Mouse (Mus musculus) mesoderm, embryonic 11.5 days (tissue): Measurements from ENCODE around the gene Atp2a1.
"Not testable (repeated sequence)": the region's sequence is repeated elsewhere in the genome, so short reads cannot be mapped to it uniquely, and the experiment has no call there.

Experiments
- DNase-seq: peaks from one replicate; pipeline ENCODE4 v3.0.0-alpha.2; 2012; ENCODE audit warnings: low read depth, low spot score

The Atp2a1 gene

GRCm38 (mm10) chr7:126411061-126411460 is 51.8 kb downstream of the Atp2a1 start:
- DNase-seq, result no peak

DNA sequence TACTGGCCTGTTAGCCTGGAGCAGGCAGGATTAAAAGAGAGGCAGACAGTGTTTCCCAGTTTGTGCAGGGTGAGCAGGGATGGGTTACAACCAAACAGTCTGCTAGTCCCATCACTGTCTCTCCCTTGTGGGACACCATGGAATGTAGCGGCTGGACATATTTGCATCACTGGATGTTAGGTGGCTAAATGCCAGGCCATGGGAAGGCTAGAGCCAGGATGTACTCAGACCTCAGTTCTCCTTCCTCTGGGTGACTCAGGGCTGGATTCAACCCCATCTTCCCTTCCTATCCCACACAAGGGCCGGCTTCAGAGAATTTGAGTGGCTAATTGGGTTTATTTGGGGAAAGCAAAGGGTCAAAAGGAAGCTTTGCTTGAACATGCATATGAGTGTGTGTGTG is 54.2 kb downstream of the Atp2a1 start:
- DNase-seq, result no peak

- DNase-seq, result not testable (repeated sequence)
Observed at GRCm38 (mm10) chr7:126402518-126402917, 60.4 kb downstream of the Atp2a1 start.

DNA sequence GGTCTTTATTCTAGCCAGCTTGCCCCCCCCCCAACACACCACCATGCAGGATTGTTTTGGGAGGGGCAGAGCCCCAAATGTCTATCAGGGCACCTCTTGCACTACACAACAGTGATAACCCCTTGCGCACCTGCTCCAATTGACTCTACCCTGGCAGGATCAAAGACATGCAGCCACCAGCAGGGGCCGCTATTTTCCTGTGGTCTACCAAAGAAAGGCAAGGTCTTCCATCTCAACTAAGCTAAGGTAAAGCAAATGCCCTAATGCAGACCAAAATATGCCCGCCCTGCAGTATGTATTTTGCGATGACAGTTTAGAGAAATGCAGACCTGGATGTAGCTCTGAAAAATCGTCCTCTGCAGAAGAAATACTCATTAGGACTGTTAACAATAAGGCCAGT is 63.4 kb downstream of the Atp2a1 start:
- peak; percentile 81 for DNase-seq

DNA sequence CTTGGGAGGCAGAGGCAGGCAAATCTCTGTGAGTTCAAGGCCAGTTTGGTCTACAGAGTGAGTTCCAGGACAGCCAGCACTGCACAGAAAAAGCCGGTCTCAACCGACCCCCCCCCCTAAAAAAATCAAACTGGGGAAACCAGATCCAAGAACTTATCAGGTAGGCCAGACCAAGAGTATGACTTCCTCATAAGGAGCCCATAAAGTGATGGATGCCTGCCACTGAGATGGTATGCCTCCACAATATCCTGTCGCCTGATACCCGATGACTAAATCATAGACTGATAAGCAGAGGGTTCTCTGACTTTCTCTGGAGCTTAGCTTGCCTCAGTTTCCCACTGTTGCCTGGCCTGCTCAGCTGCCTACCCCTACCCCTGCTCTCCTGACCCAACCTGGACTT is 65.1 kb downstream of the Atp2a1 start:
- no peak for DNase-seq

- DNase-seq, result no peak
Observed at GRCm38 (mm10) chr7:126397221-126397620, 65.7 kb downstream of the Atp2a1 start.

GRCm38 (mm10) chr7:126396298-126397119 is 66.4 kb downstream of the Atp2a1 start, which contains the start of gene Nfatc2ip:
Gene Nfatc2ip, minus strand, starts transcription at chr7:126396737.
- DNase-seq, result peak; percentile 99
